ENCODE assay signal across 1 mouse cellular context in the genomic region with DNA sequence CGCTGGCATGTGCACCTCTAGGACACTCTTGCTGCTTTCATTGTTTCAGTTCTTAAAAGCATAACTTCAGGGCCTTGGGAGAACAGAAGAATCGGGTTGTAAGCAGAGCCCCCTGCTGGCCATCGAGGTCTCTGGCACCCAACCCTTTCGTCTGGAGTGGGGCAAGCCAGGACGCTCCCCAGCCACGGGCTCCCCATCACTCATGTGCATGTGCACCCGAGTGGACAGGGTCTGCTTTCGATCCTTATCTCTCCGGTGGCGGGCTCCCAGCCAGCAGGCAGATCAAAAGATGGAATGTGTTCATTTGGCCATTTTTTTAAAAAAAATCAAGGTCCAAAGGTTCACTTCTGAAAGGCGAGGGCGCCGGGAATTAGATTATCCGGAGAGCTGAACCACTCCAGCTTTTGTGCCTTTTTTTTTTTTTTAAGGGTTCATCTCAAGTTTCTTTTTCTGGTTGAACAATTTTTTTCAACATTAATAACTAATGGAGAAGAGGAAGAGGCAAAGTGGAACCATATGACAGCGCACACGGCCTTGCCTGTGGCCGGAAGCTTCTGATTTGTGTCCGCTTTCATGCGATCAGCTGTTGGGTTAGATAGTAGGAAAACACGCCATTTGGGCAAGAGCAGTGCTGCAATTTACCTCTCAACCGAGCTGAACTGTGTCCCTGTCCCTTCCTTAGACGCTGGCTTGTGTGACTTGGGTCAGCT.
TF ChIP-seq lines count a peak whose summit lies in the region.

No protein-coding gene starts in this region.

TF ChIP-seq in C2C12, 6 proteins besides CTCF, POLR2A, EP300 and RAD21:
- TF ChIP-seq CEBPB (IDR thresholded peaks at IDR 0.05; ENCODE audit: low read depth) (no peak), MYOG (IDR thresholded peaks at IDR 0.05; ENCODE audit: control insufficient read depth, extremely low read depth, insufficient read length) (no peak), MAX (IDR thresholded peaks at IDR 0.05) (no peak), FOSL1 (IDR thresholded peaks at IDR 0.05; ENCODE audit: insufficient read depth, low read length, poor library complexity, severe bottlenecking) (no peak), MYOD1 (IDR thresholded peaks at IDR 0.05; ENCODE audit: control insufficient read depth, insufficient read length, low read depth) (no peak), USF1 (IDR thresholded peaks at IDR 0.05; ENCODE audit: low read depth) (no peak)
